Mouse (Mus musculus): ENCODE measurements at regions not wholly inside any gene's neighbourhood (a gene's known extent, or its start where the extent isn't known, plus 50 kb on each side); places are given as distances from the start of the nearest gene placed in this dataset.

DNA sequence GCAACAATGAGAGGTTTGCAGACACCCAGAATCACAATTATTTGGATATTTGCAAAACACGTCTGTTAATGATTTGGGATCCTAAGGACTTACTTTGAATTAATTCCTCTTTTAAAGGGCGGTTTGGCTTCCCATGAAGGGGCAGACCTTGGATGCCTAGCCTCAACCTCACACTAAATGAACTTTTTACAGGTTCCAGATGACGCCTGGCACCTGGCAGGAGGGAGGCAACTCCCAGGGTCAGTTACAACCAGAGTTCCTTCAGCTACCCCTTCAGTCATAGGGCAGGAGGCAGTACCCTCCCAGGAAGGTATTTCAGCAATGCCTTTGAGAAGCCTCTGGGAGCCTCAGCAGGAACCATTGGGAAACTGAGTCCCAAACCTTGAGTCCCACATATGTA, 57.9 kb upstream of the Stx18 start:
- DNase-seq (ENCODE audit: low read depth, low spot score), result no peak

- DNase-seq (ENCODE audit: low read depth, low spot score), result peak; percentile 11
These were observed 61.6 kb upstream of the Stx18 start for GRCm38 (mm10) chr5:37976943-37977434.

GRCm38 (mm10) chr5:37972980-37973545, 65.5 kb upstream of the Stx18 start:
- no peak for DNase-seq (ENCODE audit: low read depth, low spot score)

- no peak for DNase-seq (ENCODE audit: low read depth, low spot score)
These were observed 66.8 kb upstream of the Stx18 start for GRCm38 (mm10) chr5:37971724-37972123.

DNA sequence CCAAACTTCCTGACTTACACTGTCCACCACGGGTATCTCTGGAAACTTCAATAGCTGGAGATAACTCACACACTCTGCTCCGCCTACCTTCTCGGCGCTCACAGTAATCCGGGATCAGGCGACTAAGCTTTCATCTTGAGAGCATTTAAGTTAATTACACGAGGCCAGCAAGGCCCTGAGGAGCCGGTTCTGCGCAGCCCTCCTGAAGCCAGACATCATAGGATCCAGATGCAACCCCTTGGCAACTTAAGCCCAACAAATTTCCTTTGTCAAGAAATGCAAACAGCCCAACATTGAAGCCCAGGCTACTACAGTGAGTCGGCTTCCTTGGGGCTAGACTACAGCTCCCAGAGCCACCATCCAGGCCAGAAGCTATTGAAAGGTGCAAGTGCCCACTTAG, 69.9 kb upstream of the Stx18 start:
- DNase-seq (ENCODE audit: low read depth, low spot score), result no peak

- DNase-seq (ENCODE audit: low read depth, low spot score), result no peak
These were observed 70.6 kb upstream of the Stx18 start for GRCm38 (mm10) chr5:37967914-37968375.

- DNase-seq (ENCODE audit: low read depth, low spot score), result no peak
These were observed 71.2 kb upstream of the Stx18 start for GRCm38 (mm10) chr5:37967106-37967913.

- no peak for DNase-seq (ENCODE audit: low read depth, low spot score)
These were observed 74.9 kb upstream of the Stx18 start for GRCm38 (mm10) chr5:37963688-37964087.

GRCm38 (mm10) chr5:37962513-37962912, 76.0 kb upstream of the Stx18 start:
- DNase-seq (ENCODE audit: low read depth, low spot score), result no peak

GRCm38 (mm10) chr5:37960216-37960615, 78.3 kb upstream of the Stx18 start:
- DNase-seq (ENCODE audit: low read depth, low spot score), result no peak

GRCm38 (mm10) chr5:37952096-37952495, 86.4 kb upstream of the Stx18 start:
- peak; percentile 46 for DNase-seq (ENCODE audit: low read depth, low spot score)

GRCm38 (mm10) chr5:37932760-37933122, 105.8 kb upstream of the Stx18 start:
- no peak for DNase-seq (ENCODE audit: low read depth, low spot score)

GRCm38 (mm10) chr5:37932086-37932759, 106.3 kb upstream of the Stx18 start:
- DNase-seq (ENCODE audit: low read depth, low spot score), result peak; percentile 16

- no peak for DNase-seq (ENCODE audit: low read depth, low spot score)
These were observed 96.1 kb upstream of the Msx1 start for GRCm38 (mm10) chr5:37920481-37920880.

DNA sequence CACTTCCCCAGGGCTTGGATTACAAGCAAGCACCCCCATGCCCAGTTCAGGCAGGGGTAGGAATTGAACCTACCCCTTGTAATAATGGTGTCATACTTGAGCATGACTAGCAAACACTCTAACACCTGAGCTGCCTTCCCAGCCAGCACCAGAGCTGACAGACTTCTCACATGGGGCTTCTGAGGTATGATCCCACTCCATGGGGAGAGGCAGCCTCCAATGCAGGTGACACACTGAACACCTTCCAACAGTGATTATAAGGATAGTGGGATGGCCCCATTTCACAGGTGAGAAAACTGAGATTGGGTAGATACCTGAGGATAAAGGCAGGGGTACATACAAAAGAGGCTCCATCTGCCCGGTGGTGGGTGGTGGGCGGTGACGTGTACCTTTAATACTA, 94.7 kb upstream of the Msx1 start:
- DNase-seq (ENCODE audit: low read depth, low spot score), result no peak

GRCm38 (mm10) chr5:37918001-37918707, 93.8 kb upstream of the Msx1 start:
- DNase-seq (ENCODE audit: low read depth, low spot score), result no peak

DNA sequence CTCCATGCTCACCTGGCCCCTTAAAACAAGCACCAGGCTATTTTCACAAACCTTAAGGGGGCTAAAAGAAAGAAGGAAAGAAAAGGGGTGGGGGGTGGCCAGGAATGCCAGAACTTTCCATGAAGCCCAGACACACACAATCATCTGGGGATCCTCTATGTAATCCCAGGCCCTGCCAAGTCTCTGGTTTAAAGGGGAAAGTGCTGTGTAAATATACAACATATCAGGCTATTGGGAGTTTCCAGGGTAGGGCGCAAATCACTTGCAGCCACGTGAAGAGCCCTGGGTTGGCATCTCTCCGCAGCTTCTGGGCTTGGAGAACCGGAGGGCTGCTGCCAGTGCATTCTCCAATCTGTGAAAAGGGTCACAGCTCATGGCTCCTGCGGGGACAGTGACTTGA, 92.8 kb upstream of the Msx1 start:
- no peak for DNase-seq (ENCODE audit: low read depth, low spot score)

DNA sequence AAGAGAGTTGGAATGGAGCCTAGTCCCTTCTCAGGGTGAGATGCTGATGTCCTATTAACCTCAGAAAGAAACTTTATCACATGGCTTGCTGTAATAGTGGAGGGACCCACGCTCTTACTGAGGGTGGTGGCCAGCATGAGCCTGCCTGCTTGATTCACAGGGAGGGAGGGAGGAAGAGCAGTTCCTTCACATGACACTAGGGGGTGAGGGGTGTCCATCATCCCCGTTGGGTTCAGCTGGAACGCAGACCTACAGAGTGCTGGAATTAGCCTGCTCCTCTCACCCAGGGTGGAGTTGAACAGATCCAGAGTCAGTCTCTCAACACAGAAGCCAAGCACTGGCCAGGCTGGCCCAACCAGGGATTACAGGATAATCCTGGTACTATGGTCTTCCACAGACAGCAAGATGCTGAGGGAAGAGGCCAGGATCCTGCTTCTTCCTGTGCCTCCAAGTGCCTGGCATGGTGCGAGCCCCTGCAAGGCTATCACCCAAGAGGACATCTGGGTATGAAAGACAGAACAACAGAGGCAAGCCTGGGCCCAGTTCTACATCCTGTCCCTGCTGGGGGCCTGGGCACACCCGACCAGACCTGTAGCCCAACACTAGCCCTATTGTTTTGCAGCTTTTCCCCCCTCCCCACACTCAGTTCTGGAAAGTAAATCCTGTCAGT, 80.4 kb upstream of the Msx1 start:
- no peak for DNase-seq (ENCODE audit: low read depth, low spot score)

GRCm38 (mm10) chr5:37903861-37904260, 79.5 kb upstream of the Msx1 start:
- no peak for DNase-seq (ENCODE audit: low read depth, low spot score)

GRCm38 (mm10) chr5:37902741-37903140, 78.4 kb upstream of the Msx1 start:
- no peak for DNase-seq (ENCODE audit: low read depth, low spot score)

- no peak for DNase-seq (ENCODE audit: low read depth, low spot score)
These were observed 77.5 kb upstream of the Msx1 start for GRCm38 (mm10) chr5:37901861-37902291.
